Mouse (Mus musculus) stomach, embryonic 14.5 days (tissue): ENCODE data around the gene Cacng2. TPM values are rescaled to one million over a fixed set of nuclear protein-coding genes. Genes with fewer than 3 reads are reported as not detected.

Experiments used
- ATAC-seq: fragments of 200-750 bp; cut with Nextera tagmentation; 2 replicates; pipeline ENCODE4 v1.8.0; 2017; ENCODE audit warnings: low read depth, moderate TSS enrichment; ENCODE audit not compliant: insufficient number of reproducible peaks, insufficient read depth, low FRiP score
- H3K27ac ChIP-seq: fragments of 300-500 bp; sonication (generic); 2 replicates; pipeline ENCODE4 v1.5.1; 2014; ENCODE audit warnings: mild to moderate bottlenecking, low read length, moderate library complexity, mixed read lengths
- H3K27me3 ChIP-seq: fragments of 300-500 bp; sonication (generic); 2 replicates; pipeline ENCODE4 v1.6.1; 2014; ENCODE audit warnings: low read length, control low read depth, mixed read lengths; ENCODE audit not compliant: control insufficient read depth, insufficient read depth
- H3K36me3 ChIP-seq: fragments of 300-500 bp; sonication (generic); 2 replicates; pipeline ENCODE4 v1.6.1; 2014; ENCODE audit warnings: mild to moderate bottlenecking, control low read depth, low read length, moderate library complexity, mixed read lengths; ENCODE audit not compliant: control insufficient read depth, insufficient read depth
- H3K4me1 ChIP-seq: fragments of 300-500 bp; sonication (generic); 2 replicates; pipeline ENCODE4 v1.6.1; 2014; ENCODE audit warnings: low read length, control low read depth, mixed read lengths; ENCODE audit not compliant: control insufficient read depth, insufficient read depth
- H3K4me2 ChIP-seq: fragments of 300-500 bp; sonication (generic); replicated peaks from 2 replicates; pipeline ENCODE4 v1.6.1; 2014; ENCODE audit warnings: low read depth, low read length, control low read depth
- H3K4me3 ChIP-seq: fragments of 300-500 bp; sonication (generic); 2 replicates; pipeline ENCODE4 v1.5.1; 2014; ENCODE audit warnings: low read depth, low read length, control low read depth
- H3K9ac ChIP-seq: fragments of 300-500 bp; sonication (generic); replicated peaks from 2 replicates; pipeline ENCODE4 v1.6.1; 2014; ENCODE audit warnings: low read depth, mild to moderate bottlenecking, control low read depth, low read length, moderate library complexity, mixed read lengths
- H3K9me3 ChIP-seq: fragments of 300-500 bp; sonication (generic); 2 replicates; pipeline ENCODE4 v1.6.1; 2016; ENCODE audit warnings: low read depth, low read length, control low read depth; ENCODE audit not compliant: control insufficient read depth
- WGBS: fragments of 180-500 bp; shearing (Covaris S2); extraction: QIAGEN DNeasy Blood & Tissue Kit; methylation state at CpG from one replicate; pipeline ENCODE4 v1.1.7; 2014; 5-methylcytosine and 5-hydroxymethylcytosine counted together
- polyA plus RNA-seq: library from polyadenylated mRNA; unstranded; fragments of >200 nt; fragmentation: Nextera tagmentation; extraction: Ambion mirVana; gene quantifications from 2 replicates; pipeline ENCODE4 v1.2.1, GENCODE M21; 2014

Cacng2 gene
- polyA plus RNA-seq, 1 experiment from 2014 or later: 0.06 TPM

DNA sequence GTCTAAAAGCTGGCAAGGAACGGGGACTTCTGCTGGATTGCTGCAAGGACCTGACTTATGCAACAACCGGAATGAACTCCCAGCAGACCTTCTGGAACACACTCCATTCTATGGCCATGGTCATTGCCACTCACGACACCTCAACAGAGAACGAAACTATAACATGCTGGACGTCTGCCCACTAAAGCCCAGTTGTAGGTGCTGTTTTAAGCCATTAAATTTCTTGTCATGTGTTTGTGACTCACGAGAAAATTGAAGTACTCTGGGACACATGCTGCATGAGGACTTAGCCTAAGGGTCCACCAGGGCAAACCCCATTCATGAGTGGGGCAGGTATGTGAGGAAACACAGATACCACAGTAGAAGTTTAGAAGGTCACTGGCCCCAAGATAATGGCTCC, 159.1 kb downstream of the Cacng2 start:
- Histone ChIP-seq H3K4me1 (peaks cover 5% of the 10 kb centered on the region; the same call in 1 of the 2 replicates), H3K4me2 (no peak overlapping the region), H3K9me3 (no peaks in the 10 kb centered on the region), H3K9ac (no peak overlapping the region), H3K36me3 (peaks cover 71% of the 10 kb centered on the region), H3K4me3 (no peak overlapping the region), H3K27ac (no peak overlapping the region), H3K27me3 (0 out of 2 replicates have a peak, but pooled peaks cover 4% of the 10 kb centered on the region)
- ATAC-seq: no peak
- WGBS: 91% methylated on average over 6 of the region's 6 CpGs

DNA sequence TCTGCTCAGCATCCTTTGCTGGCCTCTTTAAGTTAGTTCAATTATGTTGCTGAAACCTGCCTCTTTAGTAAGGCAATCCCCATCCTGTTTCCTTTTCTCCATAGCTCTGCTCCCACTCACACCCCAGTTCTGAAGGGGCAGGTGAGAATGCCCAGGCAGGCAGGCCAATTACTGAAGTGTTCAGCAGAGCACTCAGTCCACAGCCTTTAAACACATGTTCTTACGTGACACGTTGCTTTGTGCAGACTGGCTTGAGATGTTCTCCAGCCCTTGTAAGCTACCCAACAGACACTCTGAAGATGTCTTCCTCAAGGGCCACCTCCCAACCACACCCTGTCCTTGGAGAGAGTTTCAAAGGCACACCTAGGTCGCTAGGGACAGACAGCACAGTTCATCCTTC, 161.8 kb downstream of the Cacng2 start:
- Histone ChIP-seq H3K27me3 (0 out of 2 replicates have a peak, but pooled peaks cover 6% of the 10 kb centered on the region), H3K4me3 (no peak overlapping the region), H3K36me3 (peaks cover 45% of the 10 kb centered on the region), H3K27ac (no peak overlapping the region), H3K4me2 (no peak overlapping the region), H3K4me1 (peaks cover 5% of the 10 kb centered on the region; the same call in 1 of the 2 replicates), H3K9ac (no peak overlapping the region), H3K9me3 (no peaks in the 10 kb centered on the region)
- ATAC-seq: no peak
- WGBS: 58% methylated on average over 3 of the region's 3 CpGs

DNA sequence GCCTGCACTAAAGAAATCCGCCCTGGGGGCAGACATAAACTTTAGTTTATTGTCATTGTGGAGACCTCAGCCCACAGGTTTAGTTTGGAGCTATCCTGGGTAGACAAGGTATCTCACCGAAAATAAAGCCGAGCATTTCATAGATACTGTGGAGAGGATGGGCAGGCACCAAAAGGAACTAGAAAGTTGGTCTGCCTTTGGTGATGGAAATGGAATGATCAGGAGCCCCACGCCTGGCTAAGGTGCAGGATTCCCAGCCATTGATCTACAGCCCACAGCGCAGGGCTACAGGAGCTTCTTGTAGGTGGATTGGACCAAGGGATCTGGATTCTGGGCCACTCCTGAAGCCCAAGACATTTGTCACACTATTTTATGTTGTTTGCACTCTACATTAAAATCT, 162.2 kb downstream of the Cacng2 start:
- 36% methylated on average over 5 of the region's 5 CpGs for WGBS
- H3K36me3 ChIP-seq: peaks cover 41% of the 10 kb centered on the region
- H3K4me1 ChIP-seq: peaks cover 5% of the 10 kb centered on the region; the same call in 1 of the 2 replicates
- 0 out of 2 replicates have a peak, but pooled peaks cover 6% of the 10 kb centered on the region for H3K27me3 ChIP-seq
- no peak for ATAC-seq
- no peak overlapping the region for H3K4me2 ChIP-seq
- H3K27ac ChIP-seq: no peak overlapping the region
- H3K9ac ChIP-seq: no peak overlapping the region
- no peak overlapping the region for H3K4me3 ChIP-seq
- H3K9me3 ChIP-seq: no peaks in the 10 kb centered on the region

DNA sequence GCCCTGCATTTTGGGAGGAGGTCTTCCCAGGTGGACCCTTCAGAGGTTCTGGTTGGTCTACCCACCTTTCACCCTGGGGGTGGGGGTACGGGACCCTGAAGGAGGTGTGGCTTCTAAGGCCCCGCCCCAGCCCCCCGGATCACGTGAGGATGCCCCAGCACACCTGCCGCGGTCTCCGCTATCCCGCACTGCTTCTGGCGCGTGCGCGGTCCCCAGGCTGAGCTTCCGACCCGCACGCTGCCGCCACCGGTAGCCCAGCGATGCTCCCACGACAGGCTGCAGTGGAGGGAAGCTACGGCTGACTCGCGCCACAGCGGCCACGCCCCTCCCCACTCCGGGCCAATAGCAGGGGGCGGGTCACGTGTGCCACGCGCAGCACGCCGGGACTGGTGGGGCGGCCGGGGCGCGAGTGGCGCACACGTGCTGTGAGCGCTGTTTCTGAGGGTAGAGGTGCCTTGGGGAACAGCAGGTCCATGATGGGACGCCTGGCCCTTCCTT, 163.4 kb downstream of the Cacng2 start, which contains the start of gene Foxred2:
Foxred2 (minus strand) TSS at position 319 of the 498 bp plus-strand sequence.
- ATAC-seq: peak; percentile 95
- whole genome bisulfite sequencing: under 1% methylated on average over 39 of the region's 39 CpGs

DNA sequence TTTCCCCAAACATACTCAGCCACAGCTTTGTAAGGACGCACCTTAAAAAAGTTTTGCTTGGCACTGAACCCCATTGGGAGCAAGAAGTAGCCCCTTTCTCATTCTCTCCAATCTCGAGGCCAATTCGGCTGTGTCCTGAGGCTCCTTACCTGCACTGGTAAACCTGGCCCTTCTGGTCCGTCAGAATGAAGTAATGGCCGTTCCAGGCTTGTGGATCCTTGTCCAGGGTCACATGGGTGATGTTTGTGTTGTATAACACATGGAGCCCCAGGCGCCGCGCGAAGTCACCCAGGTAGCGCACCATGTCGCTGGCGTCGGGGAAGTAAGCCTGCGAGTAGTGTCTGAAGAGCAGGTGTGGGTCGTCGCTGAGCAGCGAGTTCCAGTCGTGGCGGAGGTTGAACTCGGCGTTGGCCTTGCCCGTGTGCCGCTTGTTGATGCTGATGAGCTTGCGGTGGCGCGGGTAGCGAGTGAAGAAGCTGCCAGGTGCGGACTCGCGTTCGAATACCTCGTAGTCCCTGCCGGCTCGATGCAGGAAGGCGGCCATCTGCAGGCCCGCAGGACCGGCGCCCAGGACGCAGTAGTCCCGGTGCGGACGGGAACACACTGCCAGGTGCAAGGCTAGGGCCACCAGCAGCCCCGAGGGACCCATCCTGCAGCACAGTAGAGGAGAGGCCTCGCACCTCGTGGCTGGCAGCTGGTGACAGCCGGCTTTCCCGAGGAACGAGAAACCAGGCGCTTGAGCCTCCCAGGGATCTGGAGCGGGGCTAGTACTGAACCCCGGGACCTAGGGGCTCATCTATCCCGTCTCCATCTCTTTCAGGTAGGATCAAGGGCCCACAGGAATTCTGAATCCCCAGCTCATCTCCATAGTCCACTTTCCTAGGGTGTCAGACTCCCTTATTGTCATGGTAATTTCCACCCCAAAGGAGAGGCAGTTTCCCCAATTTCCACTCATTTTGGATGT, 164.1 kb downstream of the Cacng2 start:
- Histone ChIP-seq H3K4me1 (peaks cover 5% of the 10 kb centered on the region; the same call in 1 of the 2 replicates), H3K27me3 (0 out of 2 replicates have a peak, but pooled peaks cover 6% of the 10 kb centered on the region), H3K4me3 (peak overlapping the region; percentile 50), H3K4me2 (peak overlapping the region; percentile 78), H3K27ac (no peak overlapping the region), H3K36me3 (peaks cover 22% of the 10 kb centered on the region), H3K9me3 (no peaks in the 10 kb centered on the region), H3K9ac (peak overlapping the region; percentile 38; the same call in 1 of the 2 replicates)
- WGBS: 7% methylated on average over 52 of the region's 52 CpGs
- ATAC-seq: peak; percentile 31; the same call in 1 of the 2 replicates

More for the DNA sequence above, 163.4 kb downstream of the Cacng2 start, which contains the start of gene Foxred2:
- H3K27ac ChIP-seq: no peak within 1 kb of the TSS
- H3K9me3 ChIP-seq: no peaks in the 10 kb centered on the region
- H3K36me3 ChIP-seq: peaks cover 29% of the 10 kb centered on the region
- H3K9ac ChIP-seq: peak within 1 kb of the TSS; percentile 38; the same call in 1 of the 2 replicates
- peak within 1 kb of the TSS; percentile 50 for H3K4me3 ChIP-seq
- peak within 1 kb of the TSS; percentile 78 for H3K4me2 ChIP-seq
- H3K4me1 ChIP-seq: peaks cover 5% of the 10 kb centered on the region; the same call in 1 of the 2 replicates
- H3K27me3 ChIP-seq: 0 out of 2 replicates have a peak, but pooled peaks cover 6% of the 10 kb centered on the region

DNA sequence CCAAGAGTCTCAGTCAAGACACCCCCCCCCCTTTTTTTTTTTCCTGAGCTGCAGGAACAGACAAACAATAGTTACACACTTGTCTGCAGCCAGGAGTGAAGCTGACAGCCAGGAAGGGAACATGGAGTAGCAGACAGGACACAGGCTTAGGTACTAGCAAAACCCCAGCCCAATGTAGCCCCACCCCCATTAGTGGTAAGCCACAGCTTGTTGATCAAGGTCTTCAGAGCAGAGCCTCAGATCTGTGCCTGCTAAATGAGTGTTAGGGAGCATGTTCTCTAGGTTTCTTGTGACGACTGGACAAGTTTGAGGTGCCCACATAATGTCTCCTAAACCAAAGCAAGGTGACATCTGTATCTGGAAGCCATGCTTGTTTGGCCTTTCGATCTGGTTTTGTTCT, 165.5 kb downstream of the Cacng2 start:
- no peaks in the 10 kb centered on the region for H3K9me3 ChIP-seq
- 93% methylated on average over 2 of the region's 2 CpGs for WGBS
- no peak overlapping the region for H3K9ac ChIP-seq
- peaks cover 5% of the 10 kb centered on the region; the same call in 1 of the 2 replicates for H3K4me1 ChIP-seq
- H3K4me3 ChIP-seq: no peak overlapping the region
- peaks cover 9% of the 10 kb centered on the region; the same call in 1 of the 2 replicates for H3K36me3 ChIP-seq
- no peak for ATAC-seq
- 0 out of 2 replicates have a peak, but pooled peaks cover 6% of the 10 kb centered on the region for H3K27me3 ChIP-seq
- no peak overlapping the region for H3K27ac ChIP-seq
- no peak overlapping the region for H3K4me2 ChIP-seq

DNA sequence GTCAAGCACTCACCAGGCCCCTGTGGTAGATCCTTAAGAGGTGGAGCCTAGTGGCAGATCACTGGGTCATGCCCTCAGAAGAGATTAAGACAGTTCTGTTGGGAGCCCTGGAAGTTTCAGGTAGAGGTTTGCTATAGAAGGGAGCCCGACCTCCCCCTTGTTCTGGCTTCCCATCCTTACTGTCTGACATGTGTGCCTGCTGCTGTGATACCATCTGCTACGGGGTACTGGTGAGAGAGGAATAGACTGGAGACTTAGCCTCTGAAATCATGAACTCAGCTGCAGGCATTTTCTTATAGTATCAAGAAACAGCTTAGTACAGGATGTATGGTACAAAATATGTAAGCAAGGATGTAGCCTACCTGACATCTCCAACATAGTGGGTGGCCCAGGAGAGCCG, 166.9 kb downstream of the Cacng2 start:
- Histone ChIP-seq H3K9ac (no peak overlapping the region), H3K27me3 (0 out of 2 replicates have a peak, but pooled peaks cover 6% of the 10 kb centered on the region), H3K27ac (no peak overlapping the region), H3K9me3 (no peaks in the 10 kb centered on the region), H3K4me1 (peaks cover 5% of the 10 kb centered on the region; the same call in 1 of the 2 replicates), H3K4me3 (no peak overlapping the region), H3K36me3 (no peaks in the 10 kb centered on the region), H3K4me2 (no peak overlapping the region)
- no peak for ATAC-seq
- WGBS: 91% methylated on average over 3 of the region's 3 CpGs

DNA sequence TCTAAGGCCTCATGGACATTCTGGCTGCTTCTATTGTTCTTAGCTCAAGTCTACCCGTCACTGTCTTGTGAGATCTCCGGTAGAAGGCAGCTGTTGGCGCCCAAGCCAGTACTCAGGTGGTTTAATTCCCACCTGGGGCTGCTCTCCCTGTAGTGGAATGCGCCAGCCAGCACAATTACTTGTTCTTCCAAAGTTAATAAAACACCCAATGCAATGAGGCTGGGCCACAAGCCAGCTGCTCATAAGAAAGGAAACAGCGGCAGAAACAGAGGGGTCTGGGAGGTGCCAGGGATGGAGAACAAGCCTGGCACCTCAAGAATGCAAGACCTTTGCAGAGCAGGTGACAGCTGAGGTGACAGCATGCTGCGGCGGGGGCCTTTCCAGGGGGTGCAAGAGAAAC, 170.8 kb downstream of the Cacng2 start:
- Histone ChIP-seq H3K36me3 (no peaks in the 10 kb centered on the region), H3K27ac (no peak overlapping the region), H3K4me2 (no peak overlapping the region), H3K9ac (no peak overlapping the region), H3K9me3 (no peaks in the 10 kb centered on the region), H3K4me1 (no peaks in the 10 kb centered on the region), H3K27me3 (no peaks in the 10 kb centered on the region), H3K4me3 (no peak overlapping the region)
- ATAC-seq: no peak
- 83% methylated on average over 7 of the region's 7 CpGs for WGBS
